Mouse (Mus musculus) retina, postnatal 7 days (tissue): ENCODE data around the gene Nhsl2.

Experiments
- DNase-seq: peaks from one replicate; pipeline ENCODE4 v3.0.0-alpha.2; 2012; ENCODE audit warnings: low read depth, low spot score

Nhsl2 gene

DNA sequence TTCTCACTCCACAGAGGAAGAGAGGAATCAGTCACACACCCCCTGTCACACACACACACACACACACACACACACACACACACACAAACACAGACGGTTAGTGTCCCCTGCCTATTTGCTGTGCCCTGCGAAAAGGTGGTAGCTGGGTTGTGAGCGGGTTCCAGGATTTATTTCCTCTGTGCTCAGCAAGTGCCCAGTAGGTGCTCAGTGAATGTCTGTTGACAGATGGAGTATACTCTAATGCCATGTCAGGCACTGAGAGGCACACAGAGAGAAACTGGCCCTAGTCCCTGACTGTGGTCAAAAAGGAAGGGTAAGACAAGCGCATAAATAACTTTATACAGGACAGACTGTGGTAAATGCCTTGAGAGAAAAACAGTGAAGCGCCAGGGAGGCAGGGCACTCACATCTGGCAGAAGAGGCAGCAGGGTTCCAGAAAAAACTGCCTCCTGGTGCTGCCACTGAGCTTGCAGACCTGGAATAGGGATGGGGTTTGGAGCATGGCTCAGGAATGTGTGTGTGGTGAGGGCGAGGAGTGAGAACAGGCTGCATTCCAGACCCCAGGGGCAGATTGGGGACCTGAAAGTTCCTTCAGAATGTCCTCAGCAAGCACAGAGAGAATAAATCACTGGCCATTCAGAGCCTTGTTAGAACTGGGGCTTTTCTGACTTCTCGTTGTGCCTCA, 52.8 kb downstream of the Nhsl2 start:
- no peak for DNase-seq

DNA sequence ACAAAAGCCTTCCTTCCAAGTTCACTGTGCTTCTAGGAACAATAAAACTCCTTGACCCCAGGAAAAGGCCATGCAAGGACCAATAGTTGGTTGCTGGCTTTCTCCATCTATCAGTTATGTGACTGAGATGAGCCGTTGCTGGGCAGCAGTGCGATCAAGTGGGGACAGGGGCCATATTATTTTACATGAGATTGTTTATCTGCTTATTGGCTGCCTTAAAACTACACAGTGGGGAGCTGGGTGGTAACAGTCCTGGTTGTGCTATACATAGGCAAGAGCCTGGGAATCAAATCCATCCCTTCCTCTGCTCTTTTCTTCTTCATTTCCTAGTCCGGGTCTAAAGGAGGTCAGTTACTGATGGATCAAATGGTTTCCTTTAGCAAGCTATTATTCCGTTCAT, 53.4 kb downstream of the Nhsl2 start:
- no peak for DNase-seq

DNA sequence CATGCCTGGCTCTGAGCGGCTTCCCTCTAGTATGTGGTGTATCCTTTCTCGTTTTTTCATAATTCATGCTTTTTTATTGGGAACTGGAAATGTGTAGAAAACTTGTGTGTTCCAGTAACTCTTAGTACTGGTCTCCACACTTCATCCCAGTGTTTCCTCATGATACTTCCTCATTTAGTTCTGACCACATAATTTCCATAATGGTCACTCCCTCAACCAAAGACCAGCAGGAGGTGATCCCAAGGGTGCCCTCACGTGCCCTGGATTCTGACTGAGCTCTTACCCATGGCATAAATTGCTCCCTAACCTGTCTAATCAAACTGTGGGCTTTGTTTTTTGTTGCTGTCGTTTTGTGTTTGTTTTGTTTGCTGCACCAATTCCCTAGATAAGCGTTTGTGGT, 58.1 kb downstream of the Nhsl2 start:
- no peak for DNase-seq

DNA sequence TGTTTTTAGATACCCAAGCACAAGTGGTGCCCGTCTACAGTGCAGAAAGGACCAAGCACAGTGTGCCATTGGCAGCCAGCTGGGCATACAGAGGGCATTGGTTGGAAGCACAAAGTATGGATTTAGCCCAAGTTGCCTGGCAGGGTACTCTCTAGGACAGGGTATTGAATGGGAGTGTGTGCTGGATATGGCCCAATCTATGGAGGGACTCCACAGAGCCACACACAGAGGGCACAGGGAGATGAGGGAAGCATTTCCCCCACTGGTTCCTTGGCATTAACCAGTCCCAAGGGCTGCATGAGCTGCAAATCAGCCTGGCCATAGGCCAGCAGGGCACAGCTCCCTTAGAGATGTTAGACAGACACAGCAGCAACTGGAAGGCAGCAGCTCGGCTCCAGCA, 79.9 kb downstream of the Nhsl2 start:
- no peak for DNase-seq

DNA sequence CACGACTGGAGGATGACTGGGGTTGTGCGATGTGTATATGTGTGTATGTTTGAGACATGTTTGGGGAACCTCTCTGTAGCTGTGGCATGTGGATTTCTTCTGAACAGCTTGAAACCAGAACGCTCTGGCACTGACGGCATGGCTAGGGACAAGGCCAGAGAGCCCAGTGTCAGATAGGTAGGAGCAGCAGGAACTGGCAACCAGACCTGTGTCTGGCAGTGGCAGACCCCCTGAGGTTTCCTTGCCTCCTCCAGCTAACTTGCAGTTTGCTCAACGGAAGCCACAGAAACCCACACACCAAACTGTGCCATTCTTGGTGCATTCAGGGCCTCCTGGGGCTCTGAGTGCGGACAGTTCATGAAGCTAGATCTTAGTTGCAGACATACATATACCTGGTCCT, 81.1 kb downstream of the Nhsl2 start:
- DNase-seq, result no peak

DNA sequence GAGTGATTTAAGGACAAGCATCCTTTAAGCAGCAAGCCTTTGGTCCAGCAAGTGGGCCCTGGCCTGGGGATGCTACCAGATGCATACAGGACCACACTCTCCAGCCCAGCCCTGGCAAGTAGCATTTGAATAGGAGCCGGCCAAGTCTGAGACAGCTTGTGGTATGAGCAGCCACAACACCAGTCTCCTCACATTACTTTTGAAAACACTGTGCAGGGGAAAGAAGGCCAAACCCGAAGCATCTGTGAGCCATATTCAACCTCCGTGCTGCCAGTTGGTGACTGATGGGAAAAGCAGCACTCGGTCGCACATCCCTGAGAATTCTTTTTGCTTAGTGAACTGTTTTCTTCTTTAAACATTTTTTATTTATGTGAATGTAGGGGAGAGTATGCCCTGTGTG, 81.8 kb downstream of the Nhsl2 start:
- no peak for DNase-seq

DNA sequence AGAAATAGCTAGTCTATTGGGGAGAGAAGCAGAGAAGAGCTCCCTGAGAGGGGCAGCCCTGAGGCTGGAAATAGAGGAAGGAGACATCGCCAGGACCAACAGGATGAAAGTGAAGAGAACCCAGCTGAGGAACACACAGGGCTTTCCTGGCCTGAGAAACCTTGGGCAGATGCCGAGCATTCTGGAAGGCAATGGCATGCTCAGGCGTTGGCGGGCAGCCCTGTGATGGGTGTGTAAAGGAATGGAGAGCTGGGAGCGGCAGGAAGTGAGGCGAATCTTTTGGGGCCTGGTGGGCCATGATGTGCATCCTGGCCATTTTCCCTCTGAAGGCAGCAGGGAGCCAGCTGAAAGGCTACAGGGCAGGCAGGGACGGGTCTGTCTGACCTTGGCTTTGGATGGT, 83.1 kb downstream of the Nhsl2 start:
- DNase-seq, result no peak

DNA sequence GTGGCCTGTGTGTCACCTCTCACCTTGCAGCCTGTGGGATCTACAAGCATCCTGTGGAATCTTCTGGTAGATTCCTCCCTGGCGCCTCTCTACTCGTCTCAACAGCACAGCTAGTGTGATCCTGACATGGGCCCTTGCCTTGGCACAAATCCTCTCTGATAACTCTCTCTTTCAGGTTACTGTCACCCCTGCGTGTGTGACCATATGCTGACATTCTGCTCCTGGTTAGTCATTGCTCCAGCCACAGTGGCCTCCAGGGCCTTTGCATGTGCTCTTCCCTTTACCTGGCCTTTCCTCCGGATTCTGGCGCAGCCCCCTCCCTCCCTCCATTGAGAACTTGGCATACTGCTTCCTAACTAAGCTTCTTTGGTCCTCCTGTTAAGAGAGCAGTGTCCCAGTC, 84.2 kb downstream of the Nhsl2 start:
- DNase-seq, result no peak

DNA sequence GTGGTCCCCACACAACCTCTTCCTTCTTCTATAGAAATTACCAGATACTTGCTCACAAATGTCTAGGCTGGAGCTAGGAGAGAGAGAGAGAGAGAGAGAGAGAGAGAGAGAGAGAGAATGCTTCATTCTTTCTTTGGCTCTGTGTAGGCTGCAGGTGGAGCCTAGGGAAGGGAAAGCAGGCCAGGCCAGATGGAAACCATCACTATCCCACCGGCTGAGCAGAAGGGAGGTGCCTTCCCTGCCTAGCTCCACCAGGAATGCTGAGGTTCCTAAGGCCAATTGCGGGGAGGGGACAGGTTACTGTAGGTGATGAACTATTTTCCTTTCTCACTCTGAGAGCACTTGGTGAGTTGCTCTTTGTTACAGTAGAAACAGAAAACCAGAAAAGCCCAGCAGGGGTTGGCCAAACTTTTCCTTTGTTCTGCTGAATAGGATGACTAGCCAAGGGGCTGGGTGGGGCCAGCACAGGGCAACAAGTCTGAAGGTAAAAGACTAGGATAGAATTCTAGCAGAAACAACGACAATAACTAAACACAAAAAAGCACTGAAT, 86.2 kb downstream of the Nhsl2 start:
- DNase-seq, result no peak

DNA sequence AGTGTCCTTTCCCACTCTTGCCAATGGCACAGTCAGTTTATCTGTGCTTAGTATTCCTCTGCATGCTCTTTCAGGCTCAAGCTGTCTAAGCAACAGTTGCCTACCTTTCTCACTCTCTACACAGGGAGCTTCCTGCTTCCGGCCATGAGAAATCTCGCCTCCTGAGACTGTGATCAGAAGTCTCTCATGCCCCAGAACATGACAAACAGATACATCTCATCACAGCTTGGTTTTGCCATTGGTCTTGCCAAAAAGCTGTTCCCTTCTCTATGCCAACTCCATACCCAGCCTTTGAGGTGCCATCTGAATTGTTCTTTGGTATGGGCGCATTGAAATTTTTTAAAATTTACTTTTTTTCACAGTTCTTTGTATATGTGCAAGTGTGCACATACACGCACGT, 90.3 kb downstream of the Nhsl2 start:
- no peak for DNase-seq

DNA sequence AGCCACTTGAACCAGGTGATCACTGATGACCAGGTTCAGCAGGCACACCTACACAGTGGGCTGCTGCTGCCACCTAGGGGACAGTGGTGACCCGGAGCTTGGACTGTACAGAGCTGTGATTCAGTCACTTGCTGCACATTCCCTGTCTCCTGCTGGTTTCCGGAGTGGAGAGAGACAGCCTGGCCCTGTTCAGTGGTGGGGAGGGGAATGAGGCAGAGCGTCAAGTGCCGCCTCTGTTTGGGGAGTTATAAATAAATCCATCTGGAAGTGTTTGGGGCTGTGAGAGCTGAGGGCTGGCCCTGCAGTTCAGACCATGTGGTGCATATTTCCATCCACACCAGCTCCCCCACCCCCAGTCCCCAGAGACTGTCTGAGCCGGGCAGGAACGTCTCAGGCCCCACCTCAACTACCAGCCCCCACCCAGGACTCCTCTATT, 93.3 kb downstream of the Nhsl2 start:
- peak; percentile 23 for DNase-seq

DNA sequence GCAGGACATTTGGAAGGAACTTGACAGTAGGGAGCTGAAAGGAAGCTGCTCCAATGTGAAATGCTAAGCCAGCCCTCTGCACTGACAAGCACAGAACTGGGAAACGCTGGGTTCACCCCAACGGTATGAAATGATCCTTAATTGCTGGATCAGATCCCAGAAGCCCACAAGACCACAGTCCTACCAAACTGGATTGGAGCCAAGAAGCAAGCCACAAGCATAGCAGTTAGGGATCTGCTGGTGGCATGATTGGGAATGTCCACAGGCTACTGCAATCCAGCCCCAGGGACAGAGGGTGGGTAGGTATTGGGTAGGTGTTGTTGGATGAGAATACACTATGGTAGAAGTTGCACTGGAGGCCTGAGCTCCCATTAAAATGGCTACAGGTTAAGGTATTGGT, 94.6 kb downstream of the Nhsl2 start:
- no peak for DNase-seq

DNA sequence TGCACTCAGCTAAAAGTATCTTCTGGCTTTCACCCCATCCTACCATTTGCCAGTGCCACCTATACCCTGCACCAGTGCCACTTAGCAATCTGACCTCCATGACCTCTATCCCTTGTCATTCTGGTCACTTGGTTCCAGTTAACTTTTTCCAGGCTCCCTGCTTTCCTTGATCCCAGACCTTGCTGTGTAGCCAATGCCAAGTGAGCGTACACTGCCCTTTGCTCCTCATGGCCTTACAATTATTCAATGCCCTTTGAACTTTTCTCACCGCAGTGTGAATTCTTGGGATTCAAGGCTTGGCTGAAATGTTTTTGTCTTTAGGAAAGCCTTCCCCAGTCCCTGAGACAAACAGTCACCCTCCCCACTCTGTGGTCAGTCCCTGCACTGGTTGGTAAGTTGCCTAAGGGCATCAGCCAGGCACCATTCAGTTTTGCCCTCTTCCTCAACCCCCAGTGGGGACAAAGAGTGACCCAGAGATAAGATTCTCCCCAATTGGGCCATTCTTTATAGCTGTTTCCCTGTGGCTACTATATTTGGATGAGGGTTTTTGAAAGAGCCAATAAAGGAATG, 95.7 kb downstream of the Nhsl2 start:
- DNase-seq, result no peak

DNA sequence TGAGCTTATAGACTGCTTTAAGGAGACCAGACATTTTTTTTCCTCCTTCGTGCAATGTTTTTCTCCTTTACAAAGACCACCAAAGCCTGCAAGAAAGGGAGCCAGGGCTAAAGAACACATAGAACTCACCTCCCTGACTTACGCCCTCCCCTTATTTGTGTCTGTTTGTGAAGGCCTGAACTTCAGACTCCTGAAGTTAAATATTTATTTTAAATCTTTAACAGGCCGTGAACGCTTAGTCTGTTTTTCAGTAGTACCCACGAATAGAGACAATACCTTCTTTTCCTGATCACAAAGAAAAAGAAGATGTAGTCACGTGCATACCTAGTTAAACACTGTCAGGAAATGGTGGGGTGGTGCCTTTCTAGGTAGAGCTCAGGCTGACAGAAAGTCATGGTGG, 103.3 kb downstream of the Nhsl2 start:
- no peak for DNase-seq

DNA sequence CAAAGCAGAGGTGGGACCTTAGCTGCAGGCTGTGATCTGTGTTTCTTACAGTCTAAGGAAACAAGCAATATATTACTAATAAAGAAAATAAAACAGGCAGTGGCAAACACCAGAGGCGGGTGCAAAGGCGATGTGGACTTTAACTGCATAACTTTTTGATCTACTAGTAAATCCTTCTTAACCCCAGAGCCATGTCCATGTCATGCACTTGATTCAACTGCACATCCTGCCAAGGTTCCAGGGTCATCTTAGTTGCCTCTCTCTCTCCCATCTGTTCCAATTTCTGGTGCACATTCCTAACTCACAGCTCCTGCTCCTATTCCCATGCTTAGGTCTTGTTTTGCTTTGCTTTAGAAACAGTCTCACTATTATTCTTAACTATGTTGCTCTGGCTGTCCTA, 104.1 kb downstream of the Nhsl2 start:
- no peak for DNase-seq

DNA sequence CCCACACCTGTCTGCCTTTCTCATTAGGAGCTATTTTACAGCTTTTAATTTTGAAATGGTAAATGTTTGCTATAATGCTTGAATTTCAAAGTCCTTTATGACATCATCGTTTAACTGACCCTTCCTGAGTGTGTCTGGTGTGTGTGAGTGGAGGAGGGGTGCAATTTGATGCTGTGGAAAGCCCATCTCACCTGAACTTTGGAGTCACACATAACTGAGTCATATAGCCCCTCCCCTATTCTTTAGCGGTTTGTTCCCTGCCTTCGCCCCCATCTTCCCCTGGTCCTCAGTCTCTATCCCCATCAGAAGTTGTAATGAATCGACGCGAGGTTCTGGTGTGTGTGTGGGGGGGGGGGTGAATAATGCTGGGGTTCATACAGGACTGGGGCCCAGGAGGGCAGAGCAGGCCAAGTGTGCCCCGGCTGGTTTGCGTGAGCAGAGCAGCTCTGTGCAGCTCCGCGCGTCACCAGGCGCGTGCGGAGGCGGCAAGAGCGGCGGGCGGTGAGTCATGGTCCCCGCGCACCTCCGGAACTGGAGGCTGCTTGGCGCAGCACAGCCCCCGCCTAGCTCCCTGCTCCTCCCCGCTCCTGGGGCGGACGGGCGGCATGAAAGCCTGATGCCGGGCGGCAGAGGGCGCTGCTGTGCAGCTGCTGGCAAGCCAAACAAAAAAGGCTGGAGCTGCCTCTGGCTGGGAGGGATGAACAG, 104.8 kb downstream of the Nhsl2 start:
- peak; percentile 70 for DNase-seq

DNA sequence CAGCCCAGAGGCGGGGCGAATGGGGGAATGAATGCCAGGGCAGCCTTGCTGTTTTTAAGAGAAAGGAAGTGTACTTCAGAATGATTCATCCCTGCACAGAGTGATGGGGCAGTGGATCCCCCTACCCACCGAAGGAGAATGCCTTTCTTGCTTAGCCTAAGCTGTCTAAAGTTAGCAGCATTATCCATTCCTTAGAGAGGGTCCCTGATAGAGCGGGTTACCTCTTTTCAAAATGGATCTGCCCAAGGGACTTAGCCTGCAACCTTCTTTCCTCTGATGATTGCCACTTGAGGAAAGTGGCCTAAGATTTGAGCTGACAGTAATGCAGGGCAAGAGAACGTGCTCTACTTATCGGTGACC, 105.3 kb downstream of the Nhsl2 start:
- no peak for DNase-seq

DNA sequence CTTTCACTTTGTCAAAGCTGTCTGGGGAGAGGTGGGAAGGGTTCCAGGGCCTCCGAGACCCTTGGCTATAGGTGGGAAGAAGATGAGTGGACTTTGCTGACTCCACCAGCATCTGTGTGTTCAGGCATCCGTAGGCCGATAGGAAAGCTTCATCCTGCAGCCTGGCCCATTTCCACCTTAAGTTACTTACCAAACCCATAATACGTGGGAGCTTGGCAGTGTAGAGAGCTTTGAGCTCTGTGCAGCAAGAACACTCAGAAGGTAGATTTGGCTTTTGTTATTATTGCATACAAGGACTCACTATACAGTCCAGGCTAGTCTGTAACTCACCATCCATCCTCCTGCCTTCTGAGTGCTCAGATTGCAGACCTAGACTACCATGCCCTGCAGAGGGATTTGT, 112.7 kb downstream of the Nhsl2 start:
- no peak for DNase-seq

DNA sequence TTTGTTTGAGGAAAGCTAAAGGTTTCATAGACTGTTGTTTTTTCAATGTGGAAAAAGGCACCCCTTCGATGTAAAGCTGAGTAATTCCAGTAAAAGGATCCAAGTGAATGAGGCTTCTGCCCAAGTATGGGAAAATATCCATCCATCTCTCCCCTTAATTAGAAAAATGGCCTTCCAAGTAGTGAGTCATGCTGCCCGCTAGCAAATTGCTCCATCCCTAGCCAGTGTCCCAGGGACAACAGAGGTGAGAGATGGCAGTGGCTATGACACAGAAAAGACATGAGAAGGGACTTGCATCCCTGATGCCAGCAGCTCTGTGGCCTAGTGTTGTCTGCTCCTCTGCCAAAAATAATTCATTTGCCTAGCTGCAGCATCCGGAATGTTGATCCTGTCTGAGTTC, 114.5 kb downstream of the Nhsl2 start:
- no peak for DNase-seq

DNA sequence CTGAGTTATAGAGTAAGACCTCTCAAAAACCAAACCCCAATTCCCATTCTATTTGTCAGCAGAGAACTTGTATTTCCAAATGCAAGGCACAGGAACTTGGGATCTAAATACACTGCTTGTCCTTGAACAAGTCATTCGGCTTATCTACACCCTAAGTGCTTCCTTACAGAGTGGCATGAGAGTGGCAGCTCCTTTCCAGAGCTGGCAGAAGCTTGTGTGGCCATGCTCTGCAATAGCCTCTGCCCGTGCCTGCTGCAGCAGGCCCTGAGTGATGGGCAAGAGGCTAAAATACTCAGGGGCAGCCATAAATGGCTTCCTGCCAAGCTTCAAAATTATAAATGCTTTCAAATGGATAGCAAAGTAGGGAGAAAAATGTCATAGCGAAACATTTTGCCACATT, 123.8 kb downstream of the Nhsl2 start:
- no peak for DNase-seq

DNA sequence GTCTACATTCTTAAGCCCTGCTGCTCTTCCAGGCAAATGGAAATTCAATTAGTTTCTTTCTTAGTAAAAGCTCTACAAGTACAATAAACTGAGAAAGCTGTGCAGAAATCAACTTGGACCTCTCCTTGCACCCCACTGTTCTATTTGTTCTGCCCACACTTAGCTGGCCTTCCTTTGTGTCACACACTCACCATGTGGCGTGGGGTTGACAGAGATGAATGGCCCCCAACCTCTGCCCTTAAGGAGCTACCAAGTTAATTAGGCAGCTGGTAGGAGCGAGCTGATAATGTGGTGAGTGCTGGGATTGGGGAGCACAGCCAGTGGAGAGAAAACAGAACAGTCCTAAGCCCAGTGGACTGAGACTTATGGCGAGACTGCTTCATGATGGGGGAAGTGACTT, 127.7 kb downstream of the Nhsl2 start:
- no peak for DNase-seq

DNA sequence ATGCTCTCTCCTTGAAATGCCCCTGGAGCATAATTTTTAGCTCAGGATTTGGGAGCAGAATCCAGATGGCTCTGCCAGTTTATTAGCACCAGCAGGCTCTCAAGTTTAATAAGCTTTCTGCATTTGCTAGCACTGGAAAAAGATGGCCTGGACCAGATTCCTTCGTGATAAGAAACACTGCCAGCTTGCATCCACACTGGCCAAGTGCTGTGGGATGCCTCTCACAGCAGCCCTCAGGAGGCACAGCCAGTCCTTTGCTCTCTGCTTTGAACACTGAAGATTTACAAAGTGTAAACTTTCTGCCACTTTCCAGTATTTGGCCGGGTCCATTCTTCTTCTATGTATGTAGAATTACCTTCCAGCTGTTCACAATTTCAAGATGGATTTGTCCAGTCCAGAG, 129.7 kb downstream of the Nhsl2 start:
- DNase-seq, result no peak

DNA sequence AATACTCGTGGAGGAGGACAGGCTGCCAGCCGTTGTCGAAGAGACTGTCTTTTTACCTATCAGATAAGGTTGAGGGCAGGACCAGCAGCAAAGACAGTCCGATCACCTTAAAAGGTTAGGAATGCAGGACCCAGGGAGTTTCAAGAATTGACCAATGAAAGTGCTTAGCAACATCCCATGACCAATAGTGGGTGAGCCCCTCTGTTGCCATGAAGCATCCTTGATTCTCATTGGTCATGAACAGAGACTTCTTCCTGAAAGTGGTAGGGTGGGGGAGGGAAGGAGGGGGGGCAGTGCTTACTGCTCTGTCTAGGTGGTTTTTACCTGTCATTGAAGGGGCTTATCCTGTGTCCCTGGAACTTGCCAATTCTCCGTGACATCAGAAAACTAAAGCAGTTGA, 130.1 kb downstream of the Nhsl2 start:
- no peak for DNase-seq
